8 mouse cellular contexts compared by ENCODE assay signal in the genomic region with DNA sequence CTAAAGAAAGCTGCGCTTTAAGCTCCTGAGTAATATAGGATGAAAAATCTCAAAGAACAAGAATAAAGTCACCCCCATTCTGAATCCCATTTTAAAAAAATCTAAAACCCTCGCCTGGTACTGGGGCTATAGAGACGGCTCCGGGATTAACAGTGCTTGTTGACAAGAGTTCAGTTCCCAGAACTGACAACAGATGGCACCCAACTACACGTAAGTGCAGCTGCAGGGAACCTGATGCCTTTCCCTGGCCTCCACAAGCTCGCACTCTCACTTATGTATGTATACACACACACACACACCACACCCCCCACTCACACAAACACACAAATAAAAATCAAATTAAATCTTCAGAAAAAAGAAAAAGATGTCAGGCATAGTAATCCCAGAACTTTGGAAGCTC. TPM values are rescaled to one million over a fixed set of nuclear protein-coding genes. Genes with fewer than 3 reads are reported as not detected.
DNase-seq lines count a peak whose midpoint lies in the region; ATAC-seq and TF ChIP-seq lines count a peak whose summit lies in the region.

No protein-coding gene starts in this region.

- H3K9ac ChIP-seq in forebrain, postnatal 0 days, result no peak overlapping the region
- H3K9ac ChIP-seq in forebrain, embryonic 13.5 days, result no peak overlapping the region
- no peak overlapping the region for H3K9ac ChIP-seq in midbrain, embryonic 15.5 days
- H3K9ac ChIP-seq in liver, embryonic 14.5 days (replicated peaks), result no peak overlapping the region

- H3K4me1 ChIP-seq in forebrain, postnatal 0 days (ENCODE audit: insufficient read depth), result peaks cover 12% of the 10 kb centered on the region
- peaks cover 26% of the 10 kb centered on the region for H3K4me1 ChIP-seq in forebrain, embryonic 13.5 days
- H3K4me1 ChIP-seq in midbrain, embryonic 15.5 days, result peaks cover 22% of the 10 kb centered on the region
- peaks cover 26% of the 10 kb centered on the region for H3K4me1 ChIP-seq in midbrain, embryonic 10.5 days
- H3K4me1 ChIP-seq in liver, embryonic 14.5 days (replicated peaks; ENCODE audit: control insufficient read depth in 2 of 2, insufficient read depth in 2 of 2, low read length in 1 of 2), result peaks cover 1 to 2% of the 10 kb centered on the region in 2 experiments; a peak in 2 of 4 replicates

- DNase-seq in forebrain, postnatal 0 days, result peak; percentile 36
- no peak for DNase-seq in midbrain, embryonic 10.5 days (ENCODE audit: low spot score)
- DNase-seq in c-Kit-positive CD71-positive TER-119-positive erythroid progenitor cells, embryonic 14.5 days (ENCODE audit: low spot score), result peak; percentile 31
- no peak for DNase-seq in liver, embryonic 14.5 days (ENCODE audit: low read depth in 3 of 3, low spot score in 3 of 3)
- DNase-seq in thymus, postnatal 25 days, result peak; percentile 32
- DNase-seq in gastrocnemius, postnatal 25 days, result no peak

- no peak overlapping the region for H3K4me3 ChIP-seq in forebrain, postnatal 0 days (ENCODE audit: low read depth, low read length)
- no peak overlapping the region for H3K4me3 ChIP-seq in forebrain, embryonic 13.5 days
- no peak overlapping the region for H3K4me3 ChIP-seq in midbrain, embryonic 15.5 days
- no peak overlapping the region for H3K4me3 ChIP-seq in midbrain, embryonic 10.5 days
- no peak overlapping the region for H3K4me3 ChIP-seq in liver, embryonic 14.5 days (ENCODE audit: insufficient read depth in 1 of 2, low read depth in 2 of 2, low read length in 2 of 2)

- no peak for ATAC-seq in forebrain, postnatal 0 days
- ATAC-seq in forebrain, embryonic 13.5 days, result no peak
- ATAC-seq in midbrain, embryonic 15.5 days (replicated peaks), result 0 out of 2 replicates have a peak, but pooled peaks have one; percentile 50
- ATAC-seq in liver, embryonic 14.5 days (ENCODE audit: insufficient read depth), result 0 out of 2 replicates have a peak, but pooled peaks have one; percentile 21

- 44% methylated on average over 6 of the region's 6 CpGs for WGBS in forebrain, postnatal 0 days
- 59% methylated on average over 6 of the region's 6 CpGs for WGBS in forebrain, embryonic 13.5 days
- WGBS in midbrain, embryonic 15.5 days, result 51% methylated on average over 6 of the region's 6 CpGs
- WGBS in midbrain, embryonic 10.5 days, result 69% methylated on average over 6 of the region's 6 CpGs
- 49% methylated on average over 6 of the region's 6 CpGs for WGBS in liver, embryonic 14.5 days (ENCODE audit: insufficient replicate concordance)

- no peak for TF ChIP-seq EP300 in liver, embryonic 14.5 days (IDR thresholded peaks at IDR 0.05; ENCODE audit: low read depth)

- peak; percentile 58 for TF ChIP-seq CTCF in forebrain, postnatal 0 days (IDR thresholded peaks at IDR 0.05; ENCODE audit: low read depth)
- peak; percentile 61 for TF ChIP-seq CTCF in liver, embryonic 14.5 days (IDR thresholded peaks at IDR 0.05; ENCODE audit: low read depth)

- peaks cover 29% of the 10 kb centered on the region for H3K36me3 ChIP-seq in forebrain, postnatal 0 days (ENCODE audit: insufficient read depth)
- H3K36me3 ChIP-seq in forebrain, embryonic 13.5 days (ENCODE audit: poor library complexity, severe bottlenecking), result peaks cover 80% of the 10 kb centered on the region
- peaks cover 25% of the 10 kb centered on the region for H3K36me3 ChIP-seq in midbrain, embryonic 15.5 days (replicated peaks)
- H3K36me3 ChIP-seq in midbrain, embryonic 10.5 days, result peaks cover 98% of the 10 kb centered on the region
- peaks cover 32% of the 10 kb centered on the region for H3K36me3 ChIP-seq in liver, embryonic 14.5 days (replicated peaks; ENCODE audit: control insufficient read depth, insufficient read depth, low read depth)

- no peaks in the 10 kb centered on the region for H3K27me3 ChIP-seq in forebrain, postnatal 0 days (ENCODE audit: insufficient read depth, low read length)
- H3K27me3 ChIP-seq in forebrain, embryonic 13.5 days, result no peaks in the 10 kb centered on the region
- no peaks in the 10 kb centered on the region for H3K27me3 ChIP-seq in midbrain, embryonic 15.5 days (replicated peaks)
- H3K27me3 ChIP-seq in midbrain, embryonic 10.5 days (ENCODE audit: low read depth, poor library complexity, severe bottlenecking), result no peaks in the 10 kb centered on the region
- no peaks in the 10 kb centered on the region for H3K27me3 ChIP-seq in liver, embryonic 14.5 days (ENCODE audit: control insufficient read depth, insufficient read depth, low read length)

- H3K27ac ChIP-seq in forebrain, postnatal 0 days (ENCODE audit: low read depth, low read length), result no peak overlapping the region
- no peak overlapping the region for H3K27ac ChIP-seq in forebrain, embryonic 13.5 days
- H3K27ac ChIP-seq in midbrain, embryonic 15.5 days, result no peak overlapping the region
- H3K27ac ChIP-seq in midbrain, embryonic 10.5 days (replicated peaks), result no peak overlapping the region
- H3K27ac ChIP-seq in liver, embryonic 14.5 days, result no peak overlapping the region

- H3K4me2 ChIP-seq in forebrain, postnatal 0 days (ENCODE audit: low read depth), result no peak overlapping the region
- no peak overlapping the region for H3K4me2 ChIP-seq in forebrain, embryonic 13.5 days
- H3K4me2 ChIP-seq in midbrain, embryonic 15.5 days, result no peak overlapping the region
- no peak overlapping the region for H3K4me2 ChIP-seq in liver, embryonic 14.5 days (ENCODE audit: low read depth)

- H3K9me3 ChIP-seq in forebrain, postnatal 0 days (ENCODE audit: low read length), result no peaks in the 10 kb centered on the region
- H3K9me3 ChIP-seq in forebrain, embryonic 13.5 days (replicated peaks), result no peaks in the 10 kb centered on the region
- no peaks in the 10 kb centered on the region for H3K9me3 ChIP-seq in midbrain, embryonic 15.5 days
- no peaks in the 10 kb centered on the region for H3K9me3 ChIP-seq in midbrain, embryonic 10.5 days (replicated peaks)
- no peaks in the 10 kb centered on the region for H3K9me3 ChIP-seq in liver, embryonic 14.5 days (ENCODE audit: control insufficient read depth, low read length)

RNA-seq across cellular contexts. Expression of gene Akr1a1, which starts 7.2 kb away (rescaled TPM):
- total RNA-seq in forebrain, postnatal 0 days (2014; rRNA removed), result 596 and 675 TPM in 2 replicates
- polyA plus RNA-seq in forebrain, postnatal 0 days (2015; fragmentation: Nextera tagmentation; extraction: Ambion mirVana), result 908 and 1,057 TPM in 2 replicates
- 657 and 694 TPM in 2 replicates for polyA plus RNA-seq in forebrain, embryonic 13.5 days (2015; fragmentation: Nextera tagmentation; extraction: Ambion mirVana)
- 675 and 714 TPM in 2 replicates for polyA plus RNA-seq in midbrain, embryonic 15.5 days (2015; fragmentation: Nextera tagmentation; extraction: Ambion mirVana)
- 529 and 547 TPM in 2 replicates for polyA plus RNA-seq in midbrain, embryonic 10.5 days (2016; fragmentation: Nextera tagmentation; extraction: Ambion mirVana)
- polyA plus RNA-seq in liver, embryonic 14.5 days (2012; rRNA removed), result 176 and 194 TPM in 2 replicates
- polyA plus RNA-seq in liver, embryonic 14.5 days (2014; fragmentation: Nextera tagmentation; extraction: Ambion mirVana), result 275 and 295 TPM in 2 replicates
- 100 to 1,000 TPM; 175 to 184 TPM for total RNA-seq in gastrocnemius, postnatal 25 days (2021)

RNA-seq across cellular contexts. Expression of gene Nasp, which starts 16.6 kb away (rescaled TPM):
- 93.3 and 100 TPM in 2 replicates for total RNA-seq in forebrain, postnatal 0 days (2014; rRNA removed)
- polyA plus RNA-seq in forebrain, postnatal 0 days (2015; fragmentation: Nextera tagmentation; extraction: Ambion mirVana), result 77.7 and 82.3 TPM in 2 replicates
- 201 and 217 TPM in 2 replicates for polyA plus RNA-seq in forebrain, embryonic 13.5 days (2015; fragmentation: Nextera tagmentation; extraction: Ambion mirVana)
- 89.8 and 95.2 TPM in 2 replicates for polyA plus RNA-seq in midbrain, embryonic 15.5 days (2015; fragmentation: Nextera tagmentation; extraction: Ambion mirVana)
- polyA plus RNA-seq in midbrain, embryonic 10.5 days (2016; fragmentation: Nextera tagmentation; extraction: Ambion mirVana), result 294 and 306 TPM in 2 replicates
- polyA plus RNA-seq in liver, embryonic 14.5 days (2012; rRNA removed), result 19.2 and 38.1 TPM in 2 replicates
- polyA plus RNA-seq in liver, embryonic 14.5 days (2014; fragmentation: Nextera tagmentation; extraction: Ambion mirVana), result 61.5 and 66.6 TPM in 2 replicates
- total RNA-seq in gastrocnemius, postnatal 25 days (2021), result 10 to 100 TPM; 12.4 to 12.8 TPM

RNA-seq across cellular contexts. Expression of gene Prdx1, which starts 41.0 kb away (rescaled TPM):
- 204 and 235 TPM in 2 replicates for total RNA-seq in forebrain, postnatal 0 days (2014; rRNA removed)
- 593 and 661 TPM in 2 replicates for polyA plus RNA-seq in forebrain, postnatal 0 days (2015; fragmentation: Nextera tagmentation; extraction: Ambion mirVana)
- polyA plus RNA-seq in forebrain, embryonic 13.5 days (2015; fragmentation: Nextera tagmentation; extraction: Ambion mirVana), result 809 and 818 TPM in 2 replicates
- polyA plus RNA-seq in midbrain, embryonic 15.5 days (2015; fragmentation: Nextera tagmentation; extraction: Ambion mirVana), result 370 and 378 TPM in 2 replicates
- polyA plus RNA-seq in midbrain, embryonic 10.5 days (2016; fragmentation: Nextera tagmentation; extraction: Ambion mirVana), result 1,189 and 1,392 TPM in 2 replicates
- 127 and 234 TPM in 2 replicates for polyA plus RNA-seq in liver, embryonic 14.5 days (2012; rRNA removed)
- 862 and 916 TPM in 2 replicates for polyA plus RNA-seq in liver, embryonic 14.5 days (2014; fragmentation: Nextera tagmentation; extraction: Ambion mirVana)
- total RNA-seq in gastrocnemius, postnatal 25 days (2021), result 100 to 1,000 TPM; 229 to 254 TPM

RNA-seq across cellular contexts. Expression of gene Ccdc17, which starts 47.9 kb away (rescaled TPM):
- total RNA-seq in forebrain, postnatal 0 days (2014; rRNA removed), result 2.8 and 5.7 TPM in 2 replicates
- polyA plus RNA-seq in forebrain, postnatal 0 days (2015; fragmentation: Nextera tagmentation; extraction: Ambion mirVana), result 3.3 and 3.9 TPM in 2 replicates
- 2.9 and 4.5 TPM in 2 replicates for polyA plus RNA-seq in forebrain, embryonic 13.5 days (2015; fragmentation: Nextera tagmentation; extraction: Ambion mirVana)
- polyA plus RNA-seq in midbrain, embryonic 15.5 days (2015; fragmentation: Nextera tagmentation; extraction: Ambion mirVana), result 4.3 and 6.7 TPM in 2 replicates
- 1.9 and 3.5 TPM in 2 replicates for polyA plus RNA-seq in midbrain, embryonic 10.5 days (2016; fragmentation: Nextera tagmentation; extraction: Ambion mirVana)
- polyA plus RNA-seq in liver, embryonic 14.5 days (2012; rRNA removed), result 1.9 and 2.1 TPM in 2 replicates
- polyA plus RNA-seq in liver, embryonic 14.5 days (2014; fragmentation: Nextera tagmentation; extraction: Ambion mirVana), result 1.9 and 2.0 TPM in 2 replicates
- total RNA-seq in gastrocnemius, postnatal 25 days (2021), result 1 to 10 TPM; 1.4 to 1.8 TPM

Comparison
In these comparisons a context has a peak if more than half of its experiments do, and no peak if none do; other contexts are left out.
1. ATAC-seq: peak in midbrain, embryonic 15.5 days (single experiment) and liver, embryonic 14.5 days (single experiment); none in forebrain, postnatal 0 days (single experiment) and forebrain, embryonic 13.5 days (single experiment).
2. DNase-seq: peak in forebrain, postnatal 0 days (single experiment), c-Kit-positive CD71-positive TER-119-positive erythroid progenitor cells, embryonic 14.5 days (single experiment) and thymus, postnatal 25 days (single experiment); none in midbrain, embryonic 10.5 days (single experiment), liver, embryonic 14.5 days (0 of 3) and gastrocnemius, postnatal 25 days (single experiment).